In genomic region chr11:101328941-101329635, GRCm38 (mm10) we compare ENCODE assay signal across 1 mouse cellular context.
A peak's percentile ranks its signal among the peaks of the same experiment; 100 is the strongest.
TF ChIP-seq lines count a peak whose summit lies in the region.

No protein-coding gene starts in this region.

TF ChIP-seq in MEL, 35 proteins besides CTCF, POLR2A, EP300 and RAD21:
- TF ChIP-seq ETS1 (IDR thresholded peaks at IDR 0.05; ENCODE audit: low read depth, low read length) (no peak), ZKSCAN1 (IDR thresholded peaks at IDR 0.05; ENCODE audit: low read depth, low read length) (no peak), NELFE (IDR thresholded peaks at IDR 0.05; ENCODE audit: low read depth, low read length) (no peak), TCF12 (IDR thresholded peaks at IDR 0.05; ENCODE audit: low read depth, low read length) (no peak), KAT2A (conservative IDR thresholded peaks at IDR 0.05; ENCODE audit: low read depth, low read length) (no peak), CHD2 (IDR thresholded peaks at IDR 0.05; ENCODE audit: low read length) (no peak), MAFK (IDR thresholded peaks at IDR 0.05; ENCODE audit: borderline replicate concordance, low read depth, low read length) (peak; percentile 18; the same call in 1 of the 2 replicates)
TF ChIP-seq in MEL: peak in this region for 1.
